Mouse (Mus musculus): ENCODE measurements around the gene Adamts4.

- TF ChIP-seq CTCF (IDR thresholded peaks at IDR 0.05; ENCODE audit: low read depth) (no peak), EP300 (IDR thresholded peaks at IDR 0.05; ENCODE audit: low read depth) (no peak)
Observed at GRCm38 (mm10) chr1:171224857-171225256, 25.4 kb upstream of the Adamts4 start, which contains the start of gene Apoa2.

Measured in heart, postnatal 0 days (tissue).